Mouse (Mus musculus): ENCODE data around the gene Kirrel3.

The Kirrel3 gene

GRCm38 (mm10) chr9:34947717-34948116, 462.0 kb downstream of the Kirrel3 start:
- CTCF ChIA-PET = no interaction called here

DNA sequence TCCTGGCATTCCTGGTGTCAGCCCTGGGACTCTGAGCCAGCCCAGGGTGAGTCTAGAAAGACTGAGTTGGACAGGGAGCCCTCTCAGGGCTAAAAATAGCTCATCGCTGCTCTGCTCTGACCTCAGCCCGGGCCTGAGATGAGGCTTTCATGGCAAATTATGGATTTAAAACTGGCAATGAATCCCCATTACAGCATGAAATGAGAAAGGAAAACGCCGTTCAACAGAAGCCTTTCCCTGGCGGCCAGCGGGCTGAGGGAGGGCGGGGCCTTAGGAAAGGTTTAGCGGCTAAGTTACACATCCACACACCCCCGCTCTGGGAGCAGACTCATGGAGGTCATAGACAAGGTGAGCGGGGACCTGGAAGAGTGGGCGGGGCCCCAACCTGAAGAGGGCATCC, 467.7 kb downstream of the Kirrel3 start:
- CTCF ChIA-PET = interaction anchor here (0.7 kb wide), 1 partner anchor 28 kb away, joined by 5 read pairs; no protein-coding TSS in a partner anchor

DNA sequence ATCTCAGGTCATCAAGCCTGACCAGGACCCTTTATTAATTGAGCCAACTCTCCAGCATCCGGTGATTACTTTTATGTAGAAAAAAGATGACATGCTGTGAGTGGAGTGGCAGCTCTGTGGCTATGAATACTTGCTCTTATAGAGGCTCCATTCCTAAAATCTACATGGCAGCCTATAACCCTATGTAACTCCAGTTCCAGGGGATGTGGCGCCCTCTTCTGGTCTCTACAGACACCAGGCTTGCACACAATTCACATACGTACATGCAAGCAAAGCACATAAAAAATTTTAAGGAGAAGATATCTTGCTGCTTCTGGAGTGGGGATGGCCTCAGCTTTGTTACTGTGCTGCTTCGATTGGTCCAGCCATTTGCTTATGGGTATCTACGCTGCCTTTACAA, 468.5 kb downstream of the Kirrel3 start:
- CTCF ChIA-PET = interaction anchor here (0.7 kb wide), 1 partner anchor 28 kb away, joined by 5 read pairs; no protein-coding TSS in a partner anchor

DNA sequence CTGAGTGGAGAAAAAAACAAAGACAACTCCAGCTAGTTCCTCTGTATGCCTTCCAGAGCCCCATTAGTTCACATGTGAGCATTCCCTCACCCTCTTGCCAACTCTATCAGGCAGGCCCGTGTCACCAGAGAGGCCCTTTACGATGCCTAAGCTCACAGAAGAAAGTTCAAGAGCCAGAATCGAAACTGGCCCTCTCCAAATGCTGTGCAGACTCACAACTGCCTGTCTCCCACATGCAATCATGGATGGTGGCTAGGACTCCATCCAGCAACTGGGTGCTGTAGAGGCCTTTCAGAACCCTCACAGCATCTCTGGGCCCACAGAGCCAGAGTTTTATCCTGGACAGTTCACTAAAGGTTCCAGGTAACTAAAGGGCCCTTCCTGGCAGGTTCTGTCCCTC, 470.8 kb downstream of the Kirrel3 start:
- CTCF ChIA-PET = no interaction called here

- CTCF ChIA-PET = no interaction called here
Observed at GRCm38 (mm10) chr9:34957691-34958090, 472.0 kb downstream of the Kirrel3 start.

DNA sequence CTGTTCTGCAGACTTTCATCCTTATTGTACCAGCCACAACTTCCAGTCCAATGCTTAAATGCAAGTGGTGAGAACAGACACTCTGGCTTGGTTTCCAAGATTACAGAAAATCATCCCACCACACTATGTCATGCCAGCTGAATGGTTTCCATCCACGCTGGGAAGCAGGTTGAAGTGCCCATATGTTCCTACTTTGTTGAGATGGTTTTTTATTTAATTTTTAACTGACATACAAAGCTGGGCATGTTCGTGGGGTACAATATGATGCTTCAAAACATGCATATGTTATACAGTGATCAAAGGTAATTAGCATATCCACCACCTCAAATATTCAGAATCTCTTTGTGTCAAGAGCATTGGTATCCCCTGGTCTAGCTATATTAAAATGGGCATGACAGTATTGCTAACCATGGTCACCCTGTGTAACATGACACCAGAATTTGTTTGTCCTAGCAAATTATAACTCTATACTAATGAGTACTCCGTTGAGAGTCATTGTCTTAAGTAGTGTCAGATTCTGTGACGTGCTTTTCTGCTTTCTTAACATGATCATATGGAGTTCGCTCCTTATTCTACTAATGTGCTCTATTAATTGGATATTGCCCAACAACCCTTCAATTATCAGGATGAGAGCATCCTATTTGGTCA, 472.6 kb downstream of the Kirrel3 start:
- CTCF ChIA-PET = no interaction called here

DNA sequence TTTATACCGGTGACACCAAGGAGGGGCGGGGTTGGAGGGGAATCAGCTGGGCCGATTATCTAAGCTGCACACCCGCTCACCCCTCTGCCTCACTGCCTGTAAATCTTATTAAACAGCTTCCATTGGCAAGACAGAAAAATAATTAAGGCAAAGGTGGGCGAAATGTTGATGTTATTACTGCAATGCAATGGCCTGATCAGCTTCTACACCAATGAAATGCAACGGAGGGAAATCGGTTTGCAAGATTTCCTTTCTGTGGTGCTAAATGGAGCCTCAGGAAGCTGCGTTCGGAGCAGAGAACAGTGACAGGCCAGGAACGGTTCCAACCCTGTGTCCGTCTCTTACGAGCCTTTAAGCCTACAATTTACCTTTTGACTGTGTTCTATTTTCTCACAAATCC, 475.0 kb downstream of the Kirrel3 start:
- CTCF ChIA-PET = no interaction called here

- CTCF ChIA-PET = no interaction called here
Observed at GRCm38 (mm10) chr9:34961171-34961570, 475.5 kb downstream of the Kirrel3 start.

DNA sequence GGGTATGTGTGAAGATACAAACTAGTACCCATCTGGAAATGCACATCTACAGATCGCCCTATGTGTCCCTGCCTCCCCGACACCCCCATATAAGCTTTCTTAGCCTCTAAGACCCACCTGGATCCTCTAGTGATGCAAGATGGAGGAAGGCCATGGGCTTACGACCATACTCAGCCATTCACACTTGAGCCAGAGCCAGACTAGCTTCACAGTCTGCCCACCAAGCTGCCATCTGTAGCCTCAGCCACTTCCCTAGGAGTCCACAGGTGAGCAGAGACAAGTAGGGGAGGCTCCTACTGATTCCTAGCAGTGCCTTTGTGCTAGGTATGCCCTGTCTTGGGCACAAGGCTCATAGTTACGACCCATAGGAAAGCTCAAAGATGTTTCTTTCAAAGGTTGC, 476.6 kb downstream of the Kirrel3 start:
- CTCF ChIA-PET = no interaction called here

DNA sequence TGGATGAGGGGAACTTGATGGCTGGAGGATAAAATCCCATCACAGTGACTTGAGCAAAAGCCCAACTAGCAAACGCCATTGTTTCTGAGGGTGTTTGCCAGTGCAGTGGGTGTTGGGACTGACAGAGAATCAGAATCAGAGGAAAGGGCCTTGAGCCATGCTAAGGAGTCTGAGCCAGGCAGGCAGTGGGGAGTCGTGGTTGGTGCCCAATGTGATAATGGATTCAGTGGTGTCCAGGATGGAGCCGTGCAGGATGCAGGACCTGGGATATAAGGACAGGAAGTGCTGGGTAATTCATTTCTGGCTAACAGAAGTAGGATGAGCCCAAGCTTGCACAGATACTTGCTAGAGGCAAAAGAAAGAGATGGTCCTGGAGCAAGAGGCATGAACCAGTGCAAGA, 477.9 kb downstream of the Kirrel3 start:
- CTCF ChIA-PET = no interaction called here

DNA sequence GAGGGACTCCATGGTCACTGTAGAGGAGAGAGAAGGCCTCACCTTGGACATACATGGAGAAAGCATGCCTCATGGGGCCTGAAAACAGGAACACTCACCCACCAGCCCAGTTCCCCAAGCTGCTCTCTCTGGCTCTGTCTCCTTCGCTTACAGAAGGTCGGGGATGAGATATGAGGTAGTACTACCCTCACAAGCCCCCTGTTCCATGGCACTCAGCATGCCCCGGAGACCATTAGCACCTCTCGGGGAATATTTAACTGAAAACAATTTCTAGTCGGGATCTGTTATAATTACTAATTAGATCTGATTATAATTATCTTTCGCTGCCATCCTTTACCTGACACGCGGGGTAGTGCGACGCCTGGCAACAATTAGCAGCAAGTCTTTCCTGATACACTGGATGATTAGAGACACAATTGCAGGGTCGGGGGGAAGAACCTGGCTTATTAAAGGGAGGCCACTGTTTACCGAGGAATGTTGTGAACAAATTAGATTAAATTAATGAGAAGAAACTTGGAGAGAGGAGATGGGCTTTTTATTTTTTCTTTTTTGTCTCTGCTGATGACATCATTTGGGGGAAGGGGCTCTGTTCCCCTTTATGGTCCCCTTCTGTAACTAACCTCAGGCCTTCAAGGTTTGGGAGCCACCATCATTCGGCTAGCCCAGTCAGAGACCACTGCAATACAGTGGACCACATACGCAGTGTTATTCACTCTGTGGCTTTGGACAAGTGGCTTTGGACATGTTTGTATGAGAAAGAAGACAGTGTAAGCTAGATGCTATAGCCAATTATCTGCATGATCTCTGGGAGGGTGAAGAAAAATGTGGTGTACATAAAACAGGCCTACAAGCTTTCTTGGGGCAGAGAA, 478.7 kb downstream of the Kirrel3 start:
- CTCF ChIA-PET = no interaction called here

GRCm38 (mm10) chr9:34965041-34965415, 479.3 kb downstream of the Kirrel3 start:
- CTCF ChIA-PET = no interaction called here

DNA sequence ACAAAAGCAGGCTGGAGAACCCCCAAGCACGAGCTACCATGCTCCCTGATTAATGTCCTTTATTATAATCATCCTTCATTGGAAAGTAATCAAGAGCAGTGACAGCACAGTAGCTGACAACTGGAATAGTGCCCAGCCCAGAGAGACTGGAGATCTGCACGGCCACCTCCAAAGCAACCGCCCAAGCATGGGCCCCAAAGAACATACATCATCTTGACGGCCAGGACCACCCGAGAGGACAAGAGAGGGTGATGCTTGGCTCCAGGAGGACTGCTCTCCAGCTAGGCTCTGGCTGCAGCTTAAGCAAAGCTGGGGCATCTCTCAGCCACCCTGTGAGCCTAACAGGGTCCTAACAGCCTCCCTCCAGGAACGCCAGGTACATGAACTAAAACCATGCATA, 482.1 kb downstream of the Kirrel3 start:
- CTCF ChIA-PET = no interaction called here

- CTCF ChIA-PET = no interaction called here
Observed at GRCm38 (mm10) chr9:34969881-34970490, 484.3 kb downstream of the Kirrel3 start.

- CTCF ChIA-PET = no interaction called here
Observed at GRCm38 (mm10) chr9:34974326-34974725, 488.6 kb downstream of the Kirrel3 start.

- CTCF ChIA-PET = no interaction called here
Observed at GRCm38 (mm10) chr9:34975245-34975644, 489.6 kb downstream of the Kirrel3 start.

DNA sequence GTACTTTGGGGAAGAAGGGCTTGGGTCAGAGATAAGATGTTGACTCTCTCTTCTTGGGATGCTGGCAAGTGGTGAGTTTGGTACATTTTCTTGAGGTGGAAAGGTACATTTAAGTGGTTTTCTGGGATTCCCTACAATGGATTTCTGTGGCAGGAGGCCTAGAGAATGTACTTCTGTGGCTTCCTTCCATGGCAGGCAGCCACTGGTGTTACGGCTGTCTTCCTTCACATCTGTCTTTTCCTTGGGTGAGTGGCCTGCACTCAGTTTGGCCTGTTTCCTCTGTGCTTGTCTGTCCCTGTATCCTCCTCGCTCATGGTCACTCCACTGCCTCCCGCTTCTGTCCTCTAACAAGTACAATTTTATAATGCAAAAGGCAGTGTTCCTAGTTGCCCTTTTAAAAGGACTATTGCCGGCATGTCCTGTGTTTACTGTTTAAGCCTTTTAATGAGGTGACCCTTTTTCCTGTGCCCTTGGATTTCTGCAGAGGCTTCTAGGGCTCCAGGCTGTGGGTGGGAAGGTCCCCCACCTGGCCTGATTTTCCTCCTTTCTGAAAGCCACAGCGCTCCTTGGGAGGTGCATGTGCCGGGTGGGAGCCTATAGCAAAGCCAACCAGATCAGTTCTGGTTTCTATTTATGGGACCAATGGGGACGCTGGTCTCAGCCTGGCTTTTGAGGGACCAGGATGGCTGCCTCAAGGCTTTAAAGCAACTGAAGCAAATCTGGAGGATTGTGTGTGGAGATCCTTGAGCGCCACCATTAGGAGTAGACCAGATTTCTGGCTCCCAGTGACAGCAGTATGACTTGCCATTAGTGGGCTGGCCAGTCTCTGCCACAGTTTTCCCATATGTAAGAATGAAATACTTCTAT, 491.1 kb downstream of the Kirrel3 start:
- CTCF ChIA-PET = no interaction called here

DNA sequence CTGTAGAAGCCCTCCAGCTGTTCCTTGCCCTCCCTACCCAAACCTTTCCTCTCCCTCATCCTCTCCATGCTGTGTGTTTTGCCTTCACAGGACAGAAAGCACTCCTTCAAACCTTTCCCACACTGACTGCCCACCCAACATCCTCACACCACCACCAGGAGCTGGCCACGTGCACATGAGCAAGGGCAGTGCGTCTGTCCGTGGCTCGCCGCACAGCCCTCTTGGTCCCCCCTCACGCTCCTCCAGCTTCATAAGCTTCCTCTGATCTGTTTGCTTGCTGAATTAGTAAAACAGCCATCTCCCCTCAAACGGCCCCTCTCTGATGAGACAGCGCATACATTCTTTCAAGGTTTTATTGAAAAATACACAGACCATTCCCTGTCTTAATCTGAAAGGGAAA, 492.0 kb downstream of the Kirrel3 start:
- CTCF ChIA-PET = no interaction called here

DNA sequence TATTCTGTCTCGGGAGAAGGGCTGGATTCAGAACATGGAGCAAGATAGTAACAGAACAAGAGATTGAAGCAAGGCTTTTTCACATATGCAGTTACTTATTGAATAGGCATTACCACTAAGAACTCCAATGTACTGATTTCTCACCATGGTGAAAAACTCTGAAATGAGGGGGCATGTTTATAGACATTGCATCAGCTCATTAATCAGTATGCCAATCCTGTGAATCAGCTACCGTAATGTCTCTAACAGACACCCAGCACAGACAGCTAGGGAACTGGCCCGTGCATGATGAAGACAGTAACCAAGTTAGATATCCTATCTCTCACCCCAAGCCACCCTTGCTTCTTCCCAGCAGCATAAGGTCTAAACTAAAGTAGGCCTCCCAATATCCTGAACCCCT, 492.5 kb downstream of the Kirrel3 start:
- CTCF ChIA-PET = no interaction called here

- CTCF ChIA-PET = interaction anchor here (0.6 kb wide), 2 partner anchors 339 to 542 kb away, joined by 3 to 7 read pairs; no protein-coding TSS in a partner anchor
Observed at GRCm38 (mm10) chr9:34980516-34981265, 495.0 kb downstream of the Kirrel3 start.
